Mouse (Mus musculus) retina, postnatal 7 days (tissue): ENCODE data around the gene Vmn2r81.
A peak's percentile ranks its signal among the peaks of the same experiment; 100 is the strongest.
"Not testable (repeated sequence)": the region's sequence is repeated elsewhere in the genome, so short reads cannot be mapped to it uniquely, and the experiment has no call there.

Source experiments
- DNase-seq: peaks from one replicate; pipeline ENCODE4 v3.0.0-alpha.2; 2012; ENCODE audit warnings: low read depth, low spot score

The Vmn2r81 gene

GRCm38 (mm10) chr10:79247392-79247791 is at the start of gene Vmn2r81:
Gene Vmn2r81, plus strand, starts transcription at chr10:79247692.
- not testable (repeated sequence) for DNase-seq

GRCm38 (mm10) chr10:79199973-79200372 is 47.5 kb upstream of the Vmn2r81 start:
- not testable (repeated sequence) for DNase-seq

GRCm38 (mm10) chr10:79220432-79220831 is 27.1 kb upstream of the Vmn2r81 start:
- no peak for DNase-seq

- DNase-seq: no peak
These were observed 25.9 kb upstream of the Vmn2r81 start for GRCm38 (mm10) chr10:79221606-79222005.

- DNase-seq: no peak
These were observed 25.3 kb upstream of the Vmn2r81 start for GRCm38 (mm10) chr10:79222214-79222613.

GRCm38 (mm10) chr10:79322033-79322736 is 74.7 kb downstream of the Vmn2r81 start:
- DNase-seq: peak; percentile 0

GRCm38 (mm10) chr10:79322737-79323086 is 75.2 kb downstream of the Vmn2r81 start:
- DNase-seq: no peak
